Mouse (Mus musculus) embryonic facial prominence, embryonic 13.5 days (tissue): Measurements from ENCODE around the gene Ttbk2. TPM values are rescaled to one million over a fixed set of nuclear protein-coding genes. Genes with fewer than 3 reads are reported as not detected.

Source experiments
- ATAC-seq: fragments of 200-750 bp; cut with Nextera tagmentation; 2 replicates; pipeline ENCODE4 v1.8.0; 2017; ENCODE audit warnings: low read depth; ENCODE audit not compliant: insufficient number of reproducible peaks, insufficient read depth, low FRiP score, low TSS enrichment
- H3K27ac ChIP-seq: fragments of 300-500 bp; sonication (generic); 2 replicates; pipeline ENCODE4 v1.5.1; 2015; ENCODE audit warnings: moderate library complexity, mild to moderate bottlenecking, inconsistent platforms
- H3K27me3 ChIP-seq: fragments of 300-500 bp; sonication (generic); 2 replicates; pipeline ENCODE4 v1.6.1; 2015; ENCODE audit warnings: mild to moderate bottlenecking, inconsistent platforms
- H3K36me3 ChIP-seq: fragments of 300-500 bp; sonication (generic); 2 replicates; pipeline ENCODE4 v1.6.1; 2015; ENCODE audit warnings: mild to moderate bottlenecking, inconsistent platforms
- H3K4me1 ChIP-seq: fragments of 300-500 bp; sonication (generic); 2 replicates; pipeline ENCODE4 v1.6.1; 2015; ENCODE audit warnings: inconsistent platforms
- H3K4me2 ChIP-seq: fragments of 300-500 bp; sonication (generic); 2 replicates; pipeline ENCODE4 v1.6.1; 2015; ENCODE audit warnings: moderate library complexity, mild to moderate bottlenecking, inconsistent platforms
- H3K4me3 ChIP-seq: fragments of 300-500 bp; sonication (generic); 2 replicates; pipeline ENCODE4 v1.5.1; 2015; ENCODE audit warnings: mild to moderate bottlenecking, inconsistent platforms
- H3K9ac ChIP-seq: fragments of 300-500 bp; sonication (generic); 2 replicates; pipeline ENCODE4 v1.6.1; 2015; ENCODE audit warnings: mild to moderate bottlenecking, inconsistent platforms
- H3K9me3 ChIP-seq: fragments of 300-500 bp; sonication (generic); 2 replicates; pipeline ENCODE4 v1.6.1; 2016; ENCODE audit warnings: inconsistent platforms
- WGBS: fragments of 180-500 bp; shearing (Covaris S2); methylation state at CpG from one replicate; pipeline ENCODE4 v1.1.7; 2015; ENCODE audit warnings: mixed read lengths; 5-methylcytosine and 5-hydroxymethylcytosine counted together
- polyA plus RNA-seq: library from polyadenylated mRNA; unstranded; fragments of >200 nt; fragmentation: Nextera tagmentation; extraction: Ambion mirVana; gene quantifications from 2 replicates; pipeline ENCODE4 v1.2.1, GENCODE M21; 2015

Ttbk2 gene
- polyA plus RNA-seq: 5.6 and 5.8 TPM in 2 replicates

- ATAC-seq: peak; percentile 100
- Histone ChIP-seq H3K4me2 (peak within 1 kb of the TSS; percentile 85), H3K9ac (peak within 1 kb of the TSS; percentile 88), H3K27ac (peak within 1 kb of the TSS; percentile 76), H3K9me3 (no peaks in the 10 kb centered on the region), H3K4me3 (peak within 1 kb of the TSS; percentile 87), H3K36me3 (no peaks in the 10 kb centered on the region), H3K27me3 (no peaks in the 10 kb centered on the region), H3K4me1 (0 out of 2 replicates have a peak, but pooled peaks cover 6% of the 10 kb centered on the region)
- 1% methylated on average over 38 of the region's 39 CpGs for WGBS
These were observed at the start of gene Ttbk2 for GRCm38 (mm10) chr2:120850424-120851082. TSS of gene Ttbk2 (minus strand) at chr2:120850604.

GRCm38 (mm10) chr2:120896361-120896760 lies 46.0 kb upstream of the Ttbk2 start:
- H3K27me3 ChIP-seq: no peaks in the 10 kb centered on the region
- H3K9me3 ChIP-seq: no peaks in the 10 kb centered on the region
- H3K4me1 ChIP-seq: no peaks in the 10 kb centered on the region
- ATAC-seq: no peak
- H3K4me3 ChIP-seq: no peak overlapping the region
- peaks cover 89% of the 10 kb centered on the region for H3K36me3 ChIP-seq
- WGBS: 96% methylated on average over 3 of the region's 3 CpGs
- no peak overlapping the region for H3K27ac ChIP-seq
- no peak overlapping the region for H3K4me2 ChIP-seq
- no peak overlapping the region for H3K9ac ChIP-seq

GRCm38 (mm10) chr2:120887601-120888000 lies 37.2 kb upstream of the Ttbk2 start:
- WGBS: 91% methylated on average over 5 of the region's 5 CpGs
- H3K4me2 ChIP-seq: no peak overlapping the region
- no peak overlapping the region for H3K9ac ChIP-seq
- H3K27me3 ChIP-seq: no peaks in the 10 kb centered on the region
- no peaks in the 10 kb centered on the region for H3K9me3 ChIP-seq
- no peak overlapping the region for H3K27ac ChIP-seq
- no peaks in the 10 kb centered on the region for H3K4me1 ChIP-seq
- H3K4me3 ChIP-seq: no peak overlapping the region
- peaks cover 72% of the 10 kb centered on the region for H3K36me3 ChIP-seq
- ATAC-seq: no peak

- Histone ChIP-seq H3K27me3 (no peaks in the 10 kb centered on the region), H3K4me1 (no peaks in the 10 kb centered on the region), H3K4me2 (no peak overlapping the region), H3K36me3 (peaks cover 72% of the 10 kb centered on the region), H3K9ac (no peak overlapping the region), H3K4me3 (no peak overlapping the region), H3K27ac (no peak overlapping the region), H3K9me3 (no peaks in the 10 kb centered on the region)
- WGBS: 87% methylated on average over 2 of the region's 2 CpGs
- no peak for ATAC-seq
These were observed 22.8 kb upstream of the Ttbk2 start for GRCm38 (mm10) chr2:120873192-120873591.

GRCm38 (mm10) chr2:120871447-120872336 lies 21.3 kb upstream of the Ttbk2 start:
- ATAC-seq: no peak
- WGBS: 86% methylated on average over 9 of the region's 9 CpGs
- H3K4me2 ChIP-seq: no peak overlapping the region
- H3K9ac ChIP-seq: no peak overlapping the region
- H3K9me3 ChIP-seq: no peaks in the 10 kb centered on the region
- H3K27ac ChIP-seq: no peak overlapping the region
- H3K27me3 ChIP-seq: no peaks in the 10 kb centered on the region
- no peak overlapping the region for H3K4me3 ChIP-seq
- no peaks in the 10 kb centered on the region for H3K4me1 ChIP-seq
- H3K36me3 ChIP-seq: peaks cover 72% of the 10 kb centered on the region

- Histone ChIP-seq H3K36me3 (peaks cover 78% of the 10 kb centered on the region), H3K4me1 (no peaks in the 10 kb centered on the region), H3K9ac (no peak overlapping the region), H3K27ac (no peak overlapping the region), H3K4me2 (no peak overlapping the region), H3K27me3 (no peaks in the 10 kb centered on the region), H3K9me3 (no peaks in the 10 kb centered on the region), H3K4me3 (no peak overlapping the region)
- ATAC-seq: no peak
- whole genome bisulfite sequencing: 91% methylated on average over 5 of the region's 5 CpGs
These were observed 16.9 kb upstream of the Ttbk2 start for GRCm38 (mm10) chr2:120867336-120867735.

- Histone ChIP-seq H3K9me3 (no peaks in the 10 kb centered on the region), H3K4me3 (no peak overlapping the region), H3K4me2 (no peak overlapping the region), H3K27me3 (no peaks in the 10 kb centered on the region), H3K27ac (no peak overlapping the region), H3K36me3 (peaks cover 76% of the 10 kb centered on the region), H3K9ac (no peak overlapping the region), H3K4me1 (no peaks in the 10 kb centered on the region)
- 22% methylated on average over 1 of the region's 1 CpGs for WGBS
- no peak for ATAC-seq
These were observed 16.2 kb upstream of the Ttbk2 start for GRCm38 (mm10) chr2:120866561-120866960.

- Histone ChIP-seq H3K27me3 (no peaks in the 10 kb centered on the region), H3K9me3 (no peaks in the 10 kb centered on the region), H3K4me3 (no peak overlapping the region), H3K27ac (no peak overlapping the region), H3K4me2 (no peak overlapping the region), H3K9ac (no peak overlapping the region), H3K4me1 (no peaks in the 10 kb centered on the region), H3K36me3 (peaks cover 65% of the 10 kb centered on the region)
- ATAC-seq: no peak
- WGBS: 98% methylated on average over 1 of the region's 1 CpGs
These were observed 13.0 kb upstream of the Ttbk2 start for GRCm38 (mm10) chr2:120863389-120863788.

GRCm38 (mm10) chr2:120860699-120861098 lies 10.3 kb upstream of the Ttbk2 start:
- 91% methylated on average over 1 of the region's 1 CpGs for WGBS
- no peak overlapping the region for H3K4me3 ChIP-seq
- H3K36me3 ChIP-seq: peaks cover 46% of the 10 kb centered on the region
- H3K9me3 ChIP-seq: no peaks in the 10 kb centered on the region
- no peak overlapping the region for H3K9ac ChIP-seq
- H3K27ac ChIP-seq: no peak overlapping the region
- H3K4me1 ChIP-seq: no peaks in the 10 kb centered on the region
- no peaks in the 10 kb centered on the region for H3K27me3 ChIP-seq
- no peak overlapping the region for H3K4me2 ChIP-seq
- no peak for ATAC-seq

- no peak overlapping the region for H3K9ac ChIP-seq
- no peak overlapping the region for H3K4me2 ChIP-seq
- WGBS: 86% methylated on average over 3 of the region's 3 CpGs
- ATAC-seq: no peak
- no peaks in the 10 kb centered on the region for H3K9me3 ChIP-seq
- no peaks in the 10 kb centered on the region for H3K4me1 ChIP-seq
- no peak overlapping the region for H3K4me3 ChIP-seq
- H3K27me3 ChIP-seq: no peaks in the 10 kb centered on the region
- peaks cover 27% of the 10 kb centered on the region for H3K36me3 ChIP-seq
- H3K27ac ChIP-seq: no peak overlapping the region
These were observed 7.7 kb upstream of the Ttbk2 start for GRCm38 (mm10) chr2:120858131-120858530.

- Histone ChIP-seq H3K4me1 (0 out of 2 replicates have a peak, but pooled peaks cover 6% of the 10 kb centered on the region), H3K27me3 (no peaks in the 10 kb centered on the region), H3K9me3 (no peaks in the 10 kb centered on the region), H3K4me2 (no peak overlapping the region), H3K4me3 (no peak overlapping the region), H3K9ac (no peak overlapping the region; the same call in 1 of the 2 replicates), H3K36me3 (no peaks in the 10 kb centered on the region), H3K27ac (no peak overlapping the region)
- 79% methylated on average over 3 of the region's 3 CpGs for WGBS
- ATAC-seq: no peak
These were observed 2.7 kb upstream of the Ttbk2 start for GRCm38 (mm10) chr2:120853151-120853550.

- 47% methylated on average over 1 of the region's 1 CpGs for WGBS
- ATAC-seq: no peak
These were observed 2.2 kb upstream of the Ttbk2 start for GRCm38 (mm10) chr2:120852626-120853025.

More at GRCm38 (mm10) chr2:120852626-120853025, 2.2 kb upstream of the Ttbk2 start:
- H3K4me1 ChIP-seq: 0 out of 2 replicates have a peak, but pooled peaks cover 6% of the 10 kb centered on the region
- H3K9ac ChIP-seq: no peak overlapping the region
- no peak overlapping the region for H3K27ac ChIP-seq
- no peaks in the 10 kb centered on the region for H3K9me3 ChIP-seq
- H3K4me2 ChIP-seq: no peak overlapping the region
- no peaks in the 10 kb centered on the region for H3K36me3 ChIP-seq
- H3K4me3 ChIP-seq: no peak overlapping the region
- no peaks in the 10 kb centered on the region for H3K27me3 ChIP-seq
